In genomic region chr6:101329499-101329898, GRCm38 (mm10) we compare ENCODE assay signal across 15 mouse cellular contexts. TPM values are rescaled to one million over a fixed set of nuclear protein-coding genes. Genes with fewer than 3 reads are reported as not detected.
DNase-seq lines count a peak whose midpoint lies in the region; ATAC-seq lines count a peak whose summit lies in the region.
"Had no signal": no experiment of that assay in that cellular context is flagged by ENCODE, and none has a peak within 500 bp of the region (broad histone marks: within the 10 kb centered on the region; RNA-seq: fewer than 3 reads in every experiment).

No protein-coding gene starts in this region.

- DNase-seq in heart, postnatal 36 days: no peak
- no peak for DNase-seq in lung, postnatal 25 days (ENCODE audit: low spot score)
- DNase-seq: cerebellum, adult 2 months; gastrocnemius, postnatal 36 days; liver, embryonic 13.5 days; thymus, postnatal 4 days had no signal

- H3K36me3 ChIP-seq in heart, embryonic 15.5 days: no peaks in the 10 kb centered on the region
- no peaks in the 10 kb centered on the region for H3K36me3 ChIP-seq in lung, embryonic 15.5 days
- H3K36me3 ChIP-seq in embryonic facial prominence, embryonic 12.5 days: no peaks in the 10 kb centered on the region
- H3K36me3 ChIP-seq in stomach, embryonic 15.5 days: no peaks in the 10 kb centered on the region
- H3K36me3 ChIP-seq: embryonic facial prominence, embryonic 13.5 days; forebrain, embryonic 15.5 days; liver, embryonic 13.5 days had no signal

- H3K4me1 ChIP-seq in heart, embryonic 15.5 days (replicated peaks): peaks cover 84% of the 10 kb centered on the region
- H3K4me1 ChIP-seq in lung, embryonic 15.5 days: peaks cover 61% of the 10 kb centered on the region
- H3K4me1 ChIP-seq in embryonic facial prominence, embryonic 12.5 days: peaks cover 58% of the 10 kb centered on the region
- H3K4me1 ChIP-seq in stomach, embryonic 15.5 days: peaks cover 34% of the 10 kb centered on the region
- H3K4me1 ChIP-seq: megakaryocyte, embryonic 14.5 days had no signal

- no peak for ATAC-seq in heart, embryonic 15.5 days (replicated peaks; ENCODE audit: insufficient number of reproducible peaks, insufficient read depth, low FRiP score, low read depth)
- ATAC-seq in lung, embryonic 15.5 days (ENCODE audit: borderline replicate concordance, extremely low read depth, low FRiP score, low TSS enrichment): peak; percentile 21; the same call in 1 of the 2 replicates
- ATAC-seq in embryonic facial prominence, embryonic 12.5 days (ENCODE audit: insufficient number of reproducible peaks, insufficient read depth, low FRiP score, low TSS enrichment): peak; percentile 38; the same call in 1 of the 2 replicates
- peak; percentile 27; the same call in 1 of the 2 replicates for ATAC-seq in stomach, embryonic 15.5 days (ENCODE audit: insufficient read depth, low FRiP score, low read depth)
- ATAC-seq in megakaryocyte-erythroid progenitor cell, adult 5-6 weeks (replicated peaks; ENCODE audit: low FRiP score, low TSS enrichment, poor library complexity, severe bottlenecking): no peak
- ATAC-seq: CD4-positive, CD25-positive, alpha-beta regulatory T cell, adult 4 months; forebrain, embryonic 15.5 days had no signal

- peak overlapping the region; percentile 92 for H3K27ac ChIP-seq in heart, embryonic 15.5 days
- H3K27ac ChIP-seq in lung, embryonic 15.5 days: peak overlapping the region; percentile 64
- H3K27ac ChIP-seq in embryonic facial prominence, embryonic 12.5 days: peak overlapping the region; percentile 50; the same call in 1 of the 2 replicates
- 0 out of 2 replicates have a peak overlapping the region, but pooled peaks have one; percentile 17 for H3K27ac ChIP-seq in stomach, embryonic 15.5 days
- H3K27ac ChIP-seq: embryonic facial prominence, embryonic 13.5 days; forebrain, embryonic 15.5 days; liver, embryonic 13.5 days had no signal

- WGBS in heart, embryonic 15.5 days: 26% methylated on average over 6 of the region's 6 CpGs
- WGBS in lung, embryonic 15.5 days: 42% methylated on average over 6 of the region's 6 CpGs
- WGBS in embryonic facial prominence, embryonic 12.5 days: 27% methylated on average over 6 of the region's 6 CpGs
- WGBS in stomach, embryonic 15.5 days: 24% methylated on average over 6 of the region's 6 CpGs

- intact Hi-C loops in heart, postnatal 36 days (cut with DNase I): loop anchor here (2.0 to 5.0 kb wide), 2 partner anchors 45 to 52 kb away; no protein-coding TSS in a partner anchor

- no peaks in the 10 kb centered on the region for H3K9me3 ChIP-seq in heart, embryonic 15.5 days (replicated peaks)
- no peaks in the 10 kb centered on the region for H3K9me3 ChIP-seq in lung, embryonic 15.5 days
- H3K9me3 ChIP-seq in embryonic facial prominence, embryonic 12.5 days: no peaks in the 10 kb centered on the region
- H3K9me3 ChIP-seq in stomach, embryonic 15.5 days: no peaks in the 10 kb centered on the region
- H3K9me3 ChIP-seq: embryonic facial prominence, embryonic 13.5 days; forebrain, embryonic 15.5 days; liver, embryonic 13.5 days had no signal

- no peak overlapping the region for H3K4me2 ChIP-seq in heart, embryonic 15.5 days
- no peak overlapping the region for H3K4me2 ChIP-seq in lung, embryonic 15.5 days
- H3K4me2 ChIP-seq in embryonic facial prominence, embryonic 12.5 days (replicated peaks): no peak overlapping the region
- no peak overlapping the region for H3K4me2 ChIP-seq in stomach, embryonic 15.5 days
- H3K4me2 ChIP-seq: embryonic facial prominence, embryonic 13.5 days; forebrain, embryonic 15.5 days; liver, embryonic 13.5 days had no signal

- no peak overlapping the region for H3K9ac ChIP-seq in heart, embryonic 15.5 days
- no peak overlapping the region for H3K9ac ChIP-seq in lung, embryonic 15.5 days
- H3K9ac ChIP-seq in embryonic facial prominence, embryonic 12.5 days: no peak overlapping the region
- no peak overlapping the region for H3K9ac ChIP-seq in stomach, embryonic 15.5 days
- H3K9ac ChIP-seq: embryonic facial prominence, embryonic 13.5 days; forebrain, embryonic 15.5 days; liver, embryonic 13.5 days had no signal

- H3K27me3 ChIP-seq in heart, embryonic 15.5 days: no peaks in the 10 kb centered on the region
- no peaks in the 10 kb centered on the region for H3K27me3 ChIP-seq in lung, embryonic 15.5 days
- no peaks in the 10 kb centered on the region for H3K27me3 ChIP-seq in embryonic facial prominence, embryonic 12.5 days
- no peaks in the 10 kb centered on the region for H3K27me3 ChIP-seq in stomach, embryonic 15.5 days (replicated peaks)
- H3K27me3 ChIP-seq: embryonic facial prominence, embryonic 13.5 days; forebrain, embryonic 15.5 days; liver, embryonic 13.5 days; megakaryocyte, embryonic 14.5 days had no signal

- no peak overlapping the region for H3K4me3 ChIP-seq in heart, embryonic 15.5 days
- H3K4me3 ChIP-seq in lung, embryonic 15.5 days: no peak overlapping the region
- H3K4me3 ChIP-seq in embryonic facial prominence, embryonic 12.5 days: no peak overlapping the region
- H3K4me3 ChIP-seq in stomach, embryonic 15.5 days (replicated peaks): no peak overlapping the region
- H3K4me3 ChIP-seq: embryonic facial prominence, embryonic 13.5 days; forebrain, embryonic 15.5 days; liver, embryonic 13.5 days; megakaryocyte, embryonic 14.5 days had no signal

RNA-seq across cellular contexts. Expression of gene Pdzrn3, which starts 48.2 kb away (rescaled TPM):
- 12.8 and 13.1 TPM in 2 replicates for polyA plus RNA-seq in heart, embryonic 15.5 days (2015; fragmentation: Nextera tagmentation; extraction: Ambion mirVana)
- total RNA-seq in heart, postnatal 36 days (2021): 10 to 100 TPM; 28.6 to 40.4 TPM
- 9.7 and 11.0 TPM in 2 replicates for polyA plus RNA-seq in lung, embryonic 15.5 days (2015; fragmentation: Nextera tagmentation; extraction: Ambion mirVana)
- 16.5 and 17.3 TPM in 2 replicates for polyA plus RNA-seq in embryonic facial prominence, embryonic 12.5 days (2016; fragmentation: Nextera tagmentation; extraction: Ambion mirVana)
- 12.5 and 12.6 TPM in 2 replicates for polyA plus RNA-seq in stomach, embryonic 15.5 days (2015; fragmentation: Nextera tagmentation; extraction: Ambion mirVana)
- total RNA-seq in megakaryocyte-erythroid progenitor cell, adult 5-6 weeks (2014; fragmentation: Nextera tagmentation): 1.6 TPM in 1 of 2 replicates, not detected in the other
- not detected in 2 replicates for total RNA-seq in megakaryocyte-erythroid progenitor cell, adult 5-6 weeks (2017)
- polyA plus RNA-seq: CD4-positive, CD25-positive, alpha-beta regulatory T cell, adult 4 months had no signal

Comparison
In these comparisons a context has a peak if more than half of its experiments do, and no peak if none do; other contexts are left out.
1. ATAC-seq: peak in lung, embryonic 15.5 days (single experiment), embryonic facial prominence, embryonic 12.5 days (single experiment) and stomach, embryonic 15.5 days (single experiment); none in heart, embryonic 15.5 days (single experiment) and megakaryocyte-erythroid progenitor cell, adult 5-6 weeks (single experiment).
2. H3K27ac ChIP-seq: peak in every context shown above with its lines; median percentile 92 in heart, embryonic 15.5 days; 64 in lung, embryonic 15.5 days; 50 in embryonic facial prominence, embryonic 12.5 days; 17 in stomach, embryonic 15.5 days.